Mouse (Mus musculus) liver, embryonic 14.5 days (tissue): ENCODE data around the gene Cachd1. TPM values are rescaled to one million over a fixed set of nuclear protein-coding genes. Genes with fewer than 3 reads are reported as not detected.

Experiments
- ATAC-seq: fragments of 200-750 bp; cut with Nextera tagmentation; 2 replicates; pipeline ENCODE4 v1.8.0; 2017; ENCODE audit warnings: moderate number of reproducible peaks, mild to moderate bottlenecking, moderate library complexity; ENCODE audit not compliant: insufficient read depth
- DNase-seq, 3 experiments: peaks; one replicate each; pipeline ENCODE4 v3.0.0-alpha.2; 2012 to 2013; ENCODE audit warnings: low read depth in 3 of 3, low spot score in 3 of 3
- H3K27ac ChIP-seq: fragments of 300-500 bp; sonication (generic); 2 replicates; pipeline ENCODE4 v1.5.1; 2014; ENCODE audit warnings: moderate library complexity, mild to moderate bottlenecking, control low read depth, inconsistent platforms
- H3K27me3 ChIP-seq: fragments of 300-500 bp; sonication (generic); 2 replicates; pipeline ENCODE4 v1.6.1; 2014; ENCODE audit warnings: mild to moderate bottlenecking, low read length, moderate library complexity; ENCODE audit not compliant: control insufficient read depth, insufficient read depth
- H3K36me3 ChIP-seq: fragments of 300-500 bp; sonication (generic); replicated peaks from 2 replicates; pipeline ENCODE4 v1.6.1; 2014; ENCODE audit warnings: low read depth; ENCODE audit not compliant: control insufficient read depth, insufficient read depth
- H3K4me1 ChIP-seq, 2 experiments: fragments of 200-500 bp in 1 of 2; fragments of 300-500 bp in 1 of 2; sonication (generic) in 1 of 2; replicated peaks; 2 replicates each; pipeline ENCODE4 v1.6.1; 2012 to 2014; ENCODE audit warnings: antibody characterized with exemption in 1 of 2, inconsistent platforms in 1 of 2, low read length in 1 of 2; ENCODE audit not compliant: control insufficient read depth in 2 of 2, insufficient read depth in 2 of 2
- H3K4me2 ChIP-seq: fragments of 300-500 bp; sonication (generic); 2 replicates; pipeline ENCODE4 v1.6.1; 2014; ENCODE audit warnings: low read depth, mild to moderate bottlenecking, control low read depth, moderate library complexity
- H3K4me3 ChIP-seq, 2 experiments: fragments of 200-500 bp in 1 of 2; fragments of 300-500 bp in 1 of 2; sonication (generic) in 1 of 2; 2 replicates each; pipeline ENCODE4 v1.5.1; 2012 to 2014; ENCODE audit warnings: low read depth in 2 of 2, low read length in 2 of 2, mild to moderate bottlenecking in 2 of 2, control low read depth in 1 of 2, inconsistent platforms in 1 of 2, moderate library complexity in 1 of 2; ENCODE audit not compliant: insufficient read depth in 1 of 2
- H3K9ac ChIP-seq: fragments of 300-500 bp; sonication (generic); replicated peaks from 2 replicates; pipeline ENCODE4 v1.6.1; 2014; ENCODE audit warnings: mild to moderate bottlenecking, control low read depth, moderate library complexity
- H3K9me3 ChIP-seq: fragments of 300-500 bp; sonication (generic); 2 replicates; pipeline ENCODE4 v1.6.1; 2016; ENCODE audit warnings: low read length, mixed read lengths; ENCODE audit not compliant: control insufficient read depth
- CTCF ChIP-seq: IDR thresholded peaks from 2 replicates; pipeline ENCODE4 v1.5.1; 2016; ENCODE audit warnings: antibody characterized with exemption, low read depth, control low read depth
- EP300 ChIP-seq: IDR thresholded peaks from 2 replicates; pipeline ENCODE4 v1.6.1; 2016; ENCODE audit warnings: antibody characterized with exemption, low read depth
- WGBS: fragments of 180-500 bp; shearing (Covaris S2); extraction: QIAGEN DNeasy Blood & Tissue Kit; methylation state at CpG from one replicate; pipeline ENCODE4 v1.1.7; 2014; ENCODE audit not compliant: insufficient replicate concordance; 5-methylcytosine and 5-hydroxymethylcytosine counted together
- polyA plus RNA-seq, 2 experiments: library from polyadenylated mRNA; depleted of rRNA in 1 of 2; stranded (reverse) in 1 of 2; unstranded in 1 of 2; fragments of >200 nt; fragmentation: Nextera tagmentation in 1 of 2; extraction: Ambion mirVana in 1 of 2; gene quantifications; 2 replicates each; pipeline versions ENCODE4 v1.2.1 to v1.2.3; 2012 to 2014

Gene Cachd1
- polyA plus RNA-seq, 2 experiments, result 4.5 to 10.2 TPM

DNA sequence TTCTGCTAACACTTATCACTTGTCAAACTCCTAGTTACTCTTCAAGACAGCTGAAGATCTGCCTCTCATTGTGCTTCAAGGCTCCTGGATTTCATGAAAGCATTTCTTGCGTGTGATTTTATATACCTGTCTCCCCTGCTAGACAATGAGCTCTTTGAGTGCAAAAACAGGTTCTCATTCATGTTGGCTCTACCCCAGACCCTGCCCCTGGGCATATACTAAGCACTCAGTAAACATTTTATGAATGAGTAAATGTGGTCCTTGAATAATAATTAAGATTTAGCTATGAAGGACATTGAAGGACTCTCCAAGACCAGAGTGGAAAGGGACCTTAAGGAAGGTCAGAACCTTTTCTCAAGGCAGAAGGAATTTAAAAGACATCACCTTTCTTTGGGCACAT lies 16.9 kb upstream of the Cachd1 start:
- Histone ChIP-seq H3K4me1 (no peaks in the 10 kb centered on the region), H3K27ac (no peak overlapping the region), H3K9me3 (no peaks in the 10 kb centered on the region), H3K36me3 (no peaks in the 10 kb centered on the region), H3K27me3 (no peaks in the 10 kb centered on the region), H3K4me3 (no peak overlapping the region), H3K4me2 (no peak overlapping the region), H3K9ac (no peak overlapping the region)
- ATAC-seq (no peak), DNase-seq (no peak)
- TF ChIP-seq EP300 (no peak), CTCF (no peak)
- WGBS, result 83% methylated on average over 1 of the region's 1 CpGs

- WGBS, result 63% methylated on average over 5 of the region's 5 CpGs
- DNase-seq (no peak), ATAC-seq (no peak)
- H3K36me3 ChIP-seq, result no peaks in the 10 kb centered on the region
- no peaks in the 10 kb centered on the region for H3K4me1 ChIP-seq
- H3K4me2 ChIP-seq, result no peak overlapping the region
- H3K4me3 ChIP-seq, result no peak overlapping the region
- TF ChIP-seq CTCF (no peak), EP300 (no peak)
- H3K9me3 ChIP-seq, result no peaks in the 10 kb centered on the region
- no peak overlapping the region for H3K9ac ChIP-seq
- no peaks in the 10 kb centered on the region for H3K27me3 ChIP-seq
- no peak overlapping the region for H3K27ac ChIP-seq
Observed at GRCm38 (mm10) chr4:100760416-100760815, 16.1 kb upstream of the Cachd1 start.

DNA sequence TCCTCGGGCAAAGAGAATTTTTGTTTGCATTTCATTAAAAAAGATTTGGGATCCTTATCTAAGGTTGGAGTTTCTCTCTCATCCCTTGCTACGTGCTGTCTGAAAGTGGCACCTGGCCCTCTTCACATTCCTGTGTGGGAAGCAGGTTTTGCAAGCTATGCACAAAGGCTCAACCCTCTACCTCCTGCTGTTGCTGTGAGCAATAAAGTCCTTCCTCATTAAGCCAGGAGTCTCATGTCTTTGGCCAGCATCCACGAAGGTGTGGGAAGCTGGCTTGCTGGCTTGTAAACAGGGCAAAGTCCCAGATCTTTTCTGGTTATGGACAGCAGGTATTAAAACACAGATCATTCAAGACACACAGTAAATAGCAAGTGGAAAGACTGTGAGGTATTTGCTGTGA lies 7.9 kb upstream of the Cachd1 start:
- no peaks in the 10 kb centered on the region for H3K4me1 ChIP-seq
- no peaks in the 10 kb centered on the region for H3K27me3 ChIP-seq
- ATAC-seq (no peak), DNase-seq (no peak)
- no peak for TF ChIP-seq CTCF
- TF ChIP-seq EP300, result no peak
- no peak overlapping the region for H3K4me3 ChIP-seq
- H3K36me3 ChIP-seq, result no peaks in the 10 kb centered on the region
- H3K27ac ChIP-seq, result no peak overlapping the region
- no peak overlapping the region for H3K9ac ChIP-seq
- 32% methylated on average over 3 of the region's 3 CpGs for WGBS
- H3K4me2 ChIP-seq, result no peak overlapping the region
- no peaks in the 10 kb centered on the region for H3K9me3 ChIP-seq

GRCm38 (mm10) chr4:100776871-100777375 lies 448 bp downstream of the Cachd1 start:
- no peaks in the 10 kb centered on the region for H3K36me3 ChIP-seq
- no peak for TF ChIP-seq CTCF
- no peak for TF ChIP-seq EP300
- DNase-seq (no peak), ATAC-seq (no peak)
- 0 out of 2 replicates have a peak overlapping the region, but pooled peaks have one; percentile 9 for H3K9ac ChIP-seq
- H3K27ac ChIP-seq, result no peak overlapping the region
- under 1% methylated on average over 68 of the region's 68 CpGs for WGBS
- H3K9me3 ChIP-seq, result no peaks in the 10 kb centered on the region
- peak overlapping the region; percentile 53 for H3K4me2 ChIP-seq
- peaks cover 45% of the 10 kb centered on the region for H3K27me3 ChIP-seq
- H3K4me3 ChIP-seq, result peak overlapping the region; percentile 32 to 52
- no peaks in the 10 kb centered on the region for H3K4me1 ChIP-seq

GRCm38 (mm10) chr4:100777376-100778041 lies 1.0 kb downstream of the Cachd1 start:
- H3K4me3 ChIP-seq, result peak overlapping the region; percentile 32 to 52

More at GRCm38 (mm10) chr4:100777376-100778041, 1.0 kb downstream of the Cachd1 start:
- Histone ChIP-seq H3K9ac (no peak overlapping the region), H3K9me3 (no peaks in the 10 kb centered on the region), H3K4me1 (no peaks in the 10 kb centered on the region), H3K36me3 (no peaks in the 10 kb centered on the region), H3K4me2 (peak overlapping the region; percentile 53), H3K27me3 (peaks cover 45% of the 10 kb centered on the region), H3K27ac (no peak overlapping the region)
- DNase-seq (no peak), ATAC-seq (no peak)
- TF ChIP-seq CTCF, result no peak
- TF ChIP-seq EP300, result no peak
- WGBS, result under 1% methylated on average over 42 of the region's 42 CpGs
